Mouse (Mus musculus): ENCODE measurements around the gene Gm5148.

The Gm5148 gene

GRCm38 (mm10) chr3:37735166-37735565 is 10.9 kb upstream of the Gm5148 start:
- no peak for DNase-seq

- DNase-seq = peak; percentile 94
Measured at GRCm38 (mm10) chr3:37729142-37729541, 4.9 kb upstream of the Gm5148 start.

DNA sequence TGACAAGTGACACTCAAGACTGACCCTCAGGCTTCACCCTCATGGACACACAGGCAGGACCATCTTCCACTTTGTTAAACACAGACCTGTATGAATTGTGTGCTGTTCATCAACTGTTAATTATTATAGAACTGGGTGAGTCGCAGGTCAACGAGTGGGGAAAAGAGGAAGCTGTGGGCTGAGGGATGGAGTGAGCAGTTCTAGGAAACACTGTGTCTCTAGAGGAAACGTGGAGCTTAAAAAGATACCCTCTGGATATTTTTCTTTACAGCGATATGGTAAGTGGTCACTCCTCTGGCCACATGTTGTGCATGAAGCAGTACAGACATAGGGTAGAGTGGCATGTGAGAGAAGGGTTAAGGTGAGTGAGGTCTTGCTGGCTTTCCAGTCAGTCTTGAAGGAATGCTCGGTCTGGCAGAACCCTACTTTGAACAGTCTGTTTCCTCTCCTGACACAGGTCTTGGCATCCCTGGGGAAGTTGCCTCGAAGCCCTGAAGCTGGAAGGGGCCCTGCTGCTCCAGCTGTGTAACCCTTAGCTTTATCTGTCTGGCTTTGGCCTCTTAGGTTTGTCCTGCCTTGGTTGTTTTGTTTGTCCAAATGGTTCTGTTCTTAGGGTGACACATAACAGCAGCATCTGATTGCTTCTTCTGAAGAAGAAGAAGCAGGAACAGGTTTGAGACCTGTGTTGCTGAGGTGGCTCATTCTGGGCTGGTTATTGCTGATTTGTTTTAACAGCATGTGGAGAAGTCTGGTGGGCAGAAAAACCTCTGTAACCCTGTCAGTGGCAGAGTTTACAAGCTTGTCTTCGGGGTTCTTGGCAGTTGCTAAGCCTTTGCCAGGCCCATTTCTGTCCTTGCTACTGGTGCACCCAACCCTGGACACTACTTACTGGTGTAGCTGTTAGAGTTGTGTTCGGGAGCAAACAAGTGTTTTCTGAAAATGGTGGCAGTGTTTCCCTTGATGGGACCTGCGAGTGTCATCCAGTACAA is 4.1 kb upstream of the Gm5148 start:
- peak; percentile 59 for DNase-seq

GRCm38 (mm10) chr3:37727392-37727791 is 3.1 kb upstream of the Gm5148 start:
- no peak for DNase-seq

DNA sequence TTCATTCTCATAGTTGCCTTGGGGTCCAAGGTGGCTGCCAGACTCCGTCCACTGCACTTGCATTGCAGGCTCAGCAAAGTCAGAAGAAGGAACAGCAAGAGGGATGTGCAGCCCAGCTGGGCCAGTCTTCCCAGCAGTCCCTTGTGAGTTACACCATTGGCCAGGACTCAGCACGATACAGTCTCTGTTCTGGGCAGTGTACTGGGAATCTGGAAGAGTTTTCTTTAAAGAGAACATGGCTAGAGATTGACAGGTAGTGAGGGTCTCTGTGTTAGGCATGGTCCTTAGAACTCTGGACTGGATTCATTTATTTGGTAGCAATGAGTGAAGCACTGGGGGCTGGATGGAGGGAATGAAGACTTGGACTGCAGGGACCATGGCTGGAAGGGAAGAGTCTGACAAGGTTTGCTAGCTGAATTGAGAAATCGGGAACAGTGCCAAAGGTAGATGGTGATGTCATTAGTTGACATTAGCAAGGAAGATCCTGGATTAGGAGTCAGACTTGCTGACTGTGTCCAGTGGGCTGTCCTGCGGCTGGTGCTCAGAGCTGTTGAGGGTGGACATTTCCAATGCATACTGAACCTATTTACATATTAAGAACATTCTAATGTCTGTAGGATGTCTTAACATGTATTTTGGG is 2.3 kb upstream of the Gm5148 start:
- peak; percentile 37 for DNase-seq

DNA sequence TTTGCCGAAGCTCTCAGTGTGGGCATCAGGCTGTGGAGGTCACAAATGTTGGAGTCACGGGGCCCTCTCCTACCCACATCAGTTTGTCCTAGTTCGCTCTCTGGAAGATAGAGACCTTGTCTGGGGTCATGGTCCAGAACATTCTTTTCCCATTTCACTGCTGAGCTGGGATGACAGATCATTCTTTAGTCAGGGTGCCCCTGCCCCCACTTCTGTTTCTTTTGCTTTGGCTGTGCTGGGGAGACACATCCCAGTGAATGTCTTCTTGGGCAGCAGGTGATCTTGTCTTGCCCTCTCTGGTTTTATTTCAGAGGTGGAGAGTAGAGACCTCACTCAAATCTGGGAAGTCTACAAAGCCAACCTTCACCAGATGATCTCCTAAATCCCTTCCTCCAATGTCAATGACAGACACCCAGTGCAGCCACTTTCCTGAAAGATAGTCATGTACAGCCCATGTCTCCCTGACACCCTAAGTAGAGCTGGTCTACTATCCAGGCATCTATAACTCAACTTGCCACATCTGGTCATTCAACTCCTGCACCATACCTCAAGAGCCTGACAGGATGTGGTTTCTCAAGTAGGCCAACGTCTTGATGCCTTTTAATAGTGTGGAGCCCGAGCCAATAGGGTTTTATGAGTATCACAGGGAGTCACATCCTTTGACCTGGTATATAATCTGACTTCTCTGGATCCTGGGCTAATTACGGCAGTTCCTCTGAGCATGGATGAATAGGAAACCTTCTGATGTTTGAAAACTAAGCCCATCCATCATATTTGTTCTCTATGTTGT is 851 bp upstream of the Gm5148 start:
- DNase-seq = no peak

GRCm38 (mm10) chr3:37723662-37724170 is 574 bp downstream of the Gm5148 start:
- no peak for DNase-seq

DNA sequence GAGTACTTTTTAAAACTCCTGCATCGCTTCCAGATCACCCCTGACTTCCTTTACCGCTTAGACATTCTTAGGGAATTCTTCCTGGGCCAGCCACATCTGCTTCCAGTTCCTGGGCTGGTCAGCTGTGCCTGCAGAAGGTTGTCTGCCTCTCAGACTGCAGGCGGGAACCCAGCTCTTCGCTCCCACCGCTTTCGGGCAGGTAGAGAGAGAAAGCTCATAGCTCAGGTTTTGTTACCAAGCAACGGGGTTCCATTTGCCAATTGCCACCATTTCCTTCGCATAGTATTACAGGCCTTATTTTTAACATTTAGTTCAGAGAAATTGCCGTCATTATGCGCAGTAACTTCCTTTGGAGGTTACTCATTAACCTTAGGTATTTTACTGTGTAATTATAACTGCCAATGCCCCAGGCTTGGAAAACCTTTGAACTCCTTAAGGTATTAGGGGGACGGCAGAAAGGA is 1.2 kb downstream of the Gm5148 start:
- DNase-seq = peak; percentile 87

DNA sequence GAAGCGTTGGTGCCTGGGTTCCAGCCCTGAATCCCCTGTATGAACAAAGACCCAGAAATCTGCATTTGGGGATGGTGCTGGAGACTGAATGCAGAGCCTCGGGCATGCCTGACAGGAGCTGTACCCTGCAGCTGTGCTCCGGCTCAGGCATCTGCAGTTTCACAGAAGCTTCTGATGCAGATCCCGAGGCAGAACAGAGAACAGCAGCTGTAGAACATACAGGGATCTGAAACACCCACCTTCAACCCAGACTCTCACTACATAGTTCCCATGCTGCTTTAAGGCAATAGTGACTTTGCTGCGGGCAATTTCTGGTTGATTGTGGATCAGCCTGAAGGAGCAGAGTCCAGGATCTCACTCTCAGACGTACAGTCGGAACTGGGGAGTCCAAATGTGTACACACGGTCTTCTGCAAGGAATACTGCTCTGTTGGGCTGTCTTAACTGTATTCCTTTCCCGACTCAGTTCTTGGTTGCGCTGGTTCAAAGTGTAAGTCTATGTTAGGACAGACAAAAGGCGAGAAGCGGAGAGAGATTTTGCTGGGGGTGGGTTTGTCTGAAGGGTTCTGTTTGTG is 1.7 kb downstream of the Gm5148 start:
- DNase-seq = no peak

DNA sequence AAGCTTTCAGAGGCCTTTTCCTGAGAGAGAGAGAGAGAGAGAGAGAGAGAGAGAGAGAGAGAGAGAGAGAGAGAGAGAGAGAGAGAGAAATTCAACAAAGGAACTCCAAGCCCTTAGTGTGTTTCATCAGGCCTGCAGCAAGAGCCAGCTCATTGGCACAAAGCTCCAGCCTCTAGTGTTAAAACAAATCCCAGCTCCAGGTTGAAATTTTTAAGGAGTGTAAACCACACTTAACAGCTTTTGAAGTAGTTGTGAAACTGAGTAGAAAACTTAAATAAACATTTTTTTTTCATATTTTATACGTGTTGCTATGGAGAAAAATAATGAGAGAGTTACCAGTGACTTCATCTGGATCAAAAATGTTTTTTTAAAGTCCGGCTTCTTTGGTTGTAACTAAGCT is 7.3 kb downstream of the Gm5148 start:
- no peak for DNase-seq

- no peak for DNase-seq
Measured at GRCm38 (mm10) chr3:37715734-37716133, 8.6 kb downstream of the Gm5148 start.

- DNase-seq = peak; percentile 81
Measured at GRCm38 (mm10) chr3:37712501-37712900, 11.8 kb downstream of the Gm5148 start.

GRCm38 (mm10) chr3:37711639-37712038 is 12.7 kb downstream of the Gm5148 start:
- no peak for DNase-seq

DNA sequence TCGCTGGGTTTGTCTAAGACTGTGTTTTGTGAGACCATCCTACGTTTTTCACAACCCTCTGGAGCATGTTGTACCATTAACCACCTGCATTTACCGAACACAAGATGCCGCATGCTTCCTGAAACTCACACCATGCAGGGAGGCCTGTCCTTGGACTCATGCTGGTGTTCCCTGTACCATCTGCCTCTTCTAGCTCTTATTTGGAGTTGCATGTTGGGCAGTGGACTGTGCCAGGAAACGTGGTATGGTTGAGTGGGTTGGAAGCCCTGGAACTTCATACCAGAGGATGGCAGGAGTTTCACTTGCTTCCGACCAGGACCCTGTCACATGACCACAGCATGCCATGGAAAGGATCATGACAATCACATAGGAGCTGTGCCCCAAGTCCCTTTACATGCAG is 16.5 kb downstream of the Gm5148 start:
- DNase-seq = no peak

GRCm38 (mm10) chr3:37706439-37706838 is 17.9 kb downstream of the Gm5148 start:
- DNase-seq = peak; percentile 66

DNA sequence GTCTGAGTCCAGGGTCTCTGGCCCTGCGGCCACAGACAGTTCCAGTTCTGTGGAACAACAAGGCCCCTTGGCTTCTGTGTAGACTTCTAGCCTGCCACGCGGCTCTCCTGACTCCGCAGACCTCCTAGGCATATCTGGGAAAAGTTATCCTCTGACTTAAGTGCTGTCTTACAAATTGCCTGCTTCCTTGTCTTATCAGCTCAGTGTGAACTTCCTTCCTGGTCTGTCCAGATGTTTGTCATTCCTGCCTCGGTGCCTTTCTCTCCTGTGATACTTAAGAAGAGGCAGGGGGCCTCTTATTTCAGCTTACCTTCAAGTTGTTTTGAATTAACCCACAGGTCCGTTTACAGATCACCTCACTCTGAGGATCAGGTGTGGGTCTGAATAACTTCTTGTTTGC is 18.9 kb downstream of the Gm5148 start:
- DNase-seq = peak; percentile 28

- no peak for DNase-seq
Measured at GRCm38 (mm10) chr3:37704701-37705279, 19.5 kb downstream of the Gm5148 start.

GRCm38 (mm10) chr3:37703066-37703465 is 21.2 kb downstream of the Gm5148 start:
- no peak for DNase-seq

DNA sequence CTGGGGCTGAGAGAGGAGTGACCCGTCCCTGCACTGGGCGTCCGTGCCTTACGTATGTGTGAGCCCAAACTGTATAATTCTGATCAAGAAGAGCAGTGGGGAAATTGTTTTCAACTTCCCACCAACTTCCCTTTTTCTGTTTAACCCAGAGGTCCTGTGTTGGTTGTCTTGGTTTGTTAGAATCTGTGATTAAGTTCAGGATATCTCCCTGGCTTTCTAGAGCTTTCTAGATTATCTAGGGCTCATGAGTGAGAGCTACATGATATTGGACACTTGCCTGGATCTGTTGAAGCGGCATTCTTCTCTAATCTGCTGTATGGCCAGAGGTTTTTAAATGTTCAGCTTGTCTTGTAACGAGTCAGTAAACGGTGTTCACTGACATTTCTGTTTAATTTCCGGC is 30.7 kb downstream of the Gm5148 start:
- no peak for DNase-seq

GRCm38 (mm10) chr3:37692945-37693344 is 31.3 kb downstream of the Gm5148 start:
- DNase-seq = no peak

DNA sequence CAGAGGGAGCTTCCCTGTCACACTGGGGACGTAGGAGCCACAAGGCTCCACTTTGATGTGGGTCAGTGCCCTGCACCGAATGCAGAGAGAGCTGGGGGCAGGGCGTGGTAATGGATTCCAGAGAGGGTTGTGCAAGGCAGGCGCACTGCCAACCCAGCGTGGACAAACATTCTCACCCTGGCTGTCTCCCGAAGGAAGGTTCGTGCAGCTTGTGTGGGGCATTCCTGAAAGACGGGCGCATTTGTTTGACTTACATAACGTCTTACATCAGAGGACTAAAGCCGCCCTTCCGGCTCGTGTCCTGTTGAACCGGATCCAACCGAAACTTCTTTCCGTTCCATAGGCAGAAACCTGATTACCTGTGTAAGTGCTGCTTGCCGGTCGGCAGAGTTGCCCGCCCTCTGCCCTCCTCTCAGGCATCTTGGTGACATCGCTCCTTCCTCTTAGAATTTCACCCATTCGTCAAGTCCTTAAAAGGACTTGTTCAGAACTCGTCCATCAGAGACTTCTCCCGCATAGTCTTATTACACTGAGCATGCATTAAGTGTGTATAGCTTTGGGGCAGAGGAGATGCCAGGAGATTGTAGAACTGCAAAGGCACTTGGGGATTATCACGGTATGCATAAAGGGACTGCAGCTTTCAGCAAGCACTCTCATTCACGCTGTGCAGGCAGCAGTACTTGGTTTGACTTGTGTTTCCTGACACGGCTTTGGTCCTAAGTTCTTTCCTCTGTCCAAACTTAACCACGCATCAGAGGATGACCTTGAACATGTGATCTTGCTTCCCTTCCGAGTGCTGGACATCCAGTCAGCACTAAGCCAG is 36.9 kb downstream of the Gm5148 start:
- peak; percentile 76 for DNase-seq

Measured in kidney, adult 9 months (tissue).